9 mouse cellular contexts compared by ENCODE assay signal in genomic region chr4:57433941-57434704, GRCm38 (mm10). TPM values are rescaled to one million over a fixed set of nuclear protein-coding genes. Genes with fewer than 3 reads are reported as not detected.
DNase-seq lines count a peak whose midpoint lies in the region; ATAC-seq and TF ChIP-seq lines count a peak whose summit lies in the region.
"Had no signal": no experiment of that assay in that cellular context is flagged by ENCODE, and none has a peak within 500 bp of the region (broad histone marks: within the 10 kb centered on the region; RNA-seq: fewer than 3 reads in every experiment).

TSS of gene Palm2 (plus strand) at chr4:57434247.

- H3K27me3 ChIP-seq in forebrain, embryonic 14.5 days (replicated peaks; ENCODE audit: control insufficient read depth, insufficient read depth, low read length): no peaks in the 10 kb centered on the region
- H3K27me3 ChIP-seq in heart, postnatal 0 days (ENCODE audit: control insufficient read depth, insufficient read depth, low read length): peaks cover 34% of the 10 kb centered on the region
- peaks cover 30% of the 10 kb centered on the region for H3K27me3 ChIP-seq in liver, embryonic 16.5 days (ENCODE audit: control insufficient read depth, insufficient read depth, low read depth, low read length)

- peak within 1 kb of the TSS; percentile 60 for H3K27ac ChIP-seq in forebrain, embryonic 14.5 days (ENCODE audit: low read depth, low read length)
- H3K27ac ChIP-seq in heart, postnatal 0 days (ENCODE audit: low read depth): no peak within 1 kb of the TSS
- no peak within 1 kb of the TSS for H3K27ac ChIP-seq in liver, embryonic 16.5 days (ENCODE audit: low read length)

- H3K4me1 ChIP-seq in forebrain, embryonic 14.5 days (ENCODE audit: control insufficient read depth, insufficient read depth, low read length): peaks cover 3% of the 10 kb centered on the region; the same call in 1 of the 2 replicates
- 0 out of 2 replicates have a peak, but pooled peaks cover 6% of the 10 kb centered on the region for H3K4me1 ChIP-seq in heart, postnatal 0 days (ENCODE audit: control insufficient read depth, insufficient read depth)
- no peaks in the 10 kb centered on the region for H3K4me1 ChIP-seq in liver, embryonic 16.5 days (ENCODE audit: control insufficient read depth, low read depth, low read length)

- no peak for TF ChIP-seq CTCF in heart, postnatal 0 days (IDR thresholded peaks at IDR 0.05; ENCODE audit: low read depth)

- no peak for TF ChIP-seq EP300 in heart, postnatal 0 days (IDR thresholded peaks at IDR 0.05; ENCODE audit: low read depth)

- DNase-seq in B cell, adult 2 months: peak; percentile 33 to 41
- DNase-seq in forebrain, embryonic 14.5 days (ENCODE audit: low spot score): peak; percentile 86
- peak; percentile 52 for DNase-seq in heart, postnatal 0 days (ENCODE audit: low spot score)
- peak; percentile 66 to 77 for DNase-seq in kidney, postnatal 4 days
- peak; percentile 26 for DNase-seq in ovary, postnatal 10 days (ENCODE audit: low spot score)
- DNase-seq in thymus, postnatal 36 days: peak; percentile 61 to 74

- H3K9me3 ChIP-seq in forebrain, embryonic 14.5 days (replicated peaks; ENCODE audit: control insufficient read depth, low read length): no peaks in the 10 kb centered on the region
- no peaks in the 10 kb centered on the region for H3K9me3 ChIP-seq in heart, postnatal 0 days (replicated peaks; ENCODE audit: control insufficient read depth, low read length)
- H3K9me3 ChIP-seq in liver, embryonic 16.5 days (replicated peaks; ENCODE audit: control insufficient read depth, low read length): no peaks in the 10 kb centered on the region

- H3K36me3 ChIP-seq in forebrain, embryonic 14.5 days (ENCODE audit: control insufficient read depth, insufficient read depth, low read length): no peaks in the 10 kb centered on the region
- no peaks in the 10 kb centered on the region for H3K36me3 ChIP-seq in heart, postnatal 0 days (replicated peaks; ENCODE audit: control insufficient read depth, insufficient read depth, low read length)
- no peaks in the 10 kb centered on the region for H3K36me3 ChIP-seq in liver, embryonic 16.5 days (ENCODE audit: control insufficient read depth, insufficient read depth)

- peak; percentile 71 for ATAC-seq in cerebellum, adult (ENCODE audit: insufficient number of reproducible peaks, low FRiP score, low TSS enrichment)
- peak; percentile 90 for ATAC-seq in forebrain, embryonic 14.5 days
- peak; percentile 82 for ATAC-seq in heart, postnatal 0 days (ENCODE audit: insufficient read depth, low read depth)
- no peak for ATAC-seq in liver, embryonic 16.5 days (ENCODE audit: low read depth)

- peak within 1 kb of the TSS; percentile 74 for H3K9ac ChIP-seq in forebrain, embryonic 14.5 days (ENCODE audit: low read length)
- peak within 1 kb of the TSS; percentile 26 for H3K9ac ChIP-seq in heart, postnatal 0 days (replicated peaks; ENCODE audit: low read depth, low read length)
- H3K9ac ChIP-seq in liver, embryonic 16.5 days (ENCODE audit: low read depth, low read length): no peak within 1 kb of the TSS

- WGBS in forebrain, embryonic 14.5 days: under 1% methylated on average over 67 of the region's 67 CpGs
- WGBS in heart, postnatal 0 days: under 1% methylated on average over 67 of the region's 67 CpGs
- WGBS in liver, embryonic 16.5 days (ENCODE audit: insufficient replicate concordance): 2% methylated on average over 66 of the region's 67 CpGs

- H3K4me3 ChIP-seq in forebrain, embryonic 14.5 days (ENCODE audit: low read depth, low read length): peak within 1 kb of the TSS; percentile 64
- peak within 1 kb of the TSS; percentile 70 for H3K4me3 ChIP-seq in heart, postnatal 0 days (ENCODE audit: low read depth, low read length)
- peak within 1 kb of the TSS; percentile 39 for H3K4me3 ChIP-seq in liver, embryonic 16.5 days (ENCODE audit: low read depth, low read length)

- H3K4me2 ChIP-seq in forebrain, embryonic 14.5 days (ENCODE audit: low read length): peak within 1 kb of the TSS; percentile 93
- peak within 1 kb of the TSS; percentile 99 for H3K4me2 ChIP-seq in heart, postnatal 0 days (ENCODE audit: low read depth, low read length)
- H3K4me2 ChIP-seq in liver, embryonic 16.5 days (ENCODE audit: low read depth, low read length): peak within 1 kb of the TSS; percentile 52

RNA-seq across cellular contexts. Expression of gene Palm2, which starts in this region (rescaled TPM):
- polyA plus RNA-seq in forebrain, embryonic 14.5 days (2014; fragmentation: Nextera tagmentation; extraction: Ambion mirVana): 2.3 and 4.9 TPM in 2 replicates
- 3.1 and 12.6 TPM in 2 replicates for total RNA-seq in heart, postnatal 0 days (2014; rRNA removed; ENCODE audit: low replicate concordance)
- polyA plus RNA-seq in heart, postnatal 0 days (2015; fragmentation: Nextera tagmentation; extraction: Ambion mirVana): 5.0 and 6.6 TPM in 2 replicates
- polyA plus RNA-seq in liver, embryonic 16.5 days (2015; fragmentation: Nextera tagmentation; extraction: Ambion mirVana): 0.09 and 0.41 TPM in 2 replicates
- total RNA-seq: MEL had no signal

Comparison
In these comparisons a context has a peak if more than half of its experiments do, and no peak if none do; other contexts are left out.
1. DNase-seq: peak in every context shown above with its lines; median percentile 86 in forebrain, embryonic 14.5 days; 72 in kidney, postnatal 4 days; 68 in thymus, postnatal 36 days; 52 in heart, postnatal 0 days; 37 in B cell, adult 2 months; 26 in ovary, postnatal 10 days.